Mouse (Mus musculus) cerebellum, adult 2 months (tissue): ENCODE data around the gene Mphosph9. TPM values are rescaled to one million over a fixed set of nuclear protein-coding genes. Genes with fewer than 3 reads are reported as not detected.

ENCODE experiments used
- DNase-seq, 2 experiments: peaks; one replicate each; pipeline ENCODE4 v3.0.0; 2021
- H3K27ac ChIP-seq: fragments of 200-500 bp; 2 replicates; pipeline ENCODE4 v1.5.1; 2012; ENCODE audit warnings: low read length, control low read depth, inconsistent platforms; ENCODE audit not compliant: insufficient read depth
- H3K27me3 ChIP-seq: fragments of 200-500 bp; 2 replicates; pipeline ENCODE4 v1.6.1; 2012; ENCODE audit warnings: inconsistent platforms, mild to moderate bottlenecking, low read length, moderate library complexity; ENCODE audit not compliant: control insufficient read depth, insufficient read depth
- H3K4me1 ChIP-seq: fragments of 200-500 bp; 2 replicates; pipeline ENCODE4 v1.6.1; 2011; ENCODE audit warnings: low read length; ENCODE audit not compliant: control insufficient read depth, insufficient read depth
- H3K4me3 ChIP-seq: fragments of 200-500 bp; replicated peaks from 2 replicates; pipeline ENCODE3; 2011; ENCODE audit warnings: mild to moderate bottlenecking, low read depth, low read length, control low read depth; ENCODE audit not compliant: insufficient read depth
- CTCF ChIP-seq: fragments of 200-500 bp; IDR thresholded peaks from 2 replicates; pipeline ENCODE4 v1.5.1; 2011; ENCODE audit warnings: low read depth, mild to moderate bottlenecking, control low read depth, low read length, moderate library complexity, borderline replicate concordance; ENCODE audit not compliant: insufficient read depth
- POLR2A ChIP-seq: fragments of 200-500 bp; IDR thresholded peaks from 2 replicates; pipeline ENCODE4 v1.6.1; 2011; ENCODE audit warnings: low read length, control low read depth, borderline replicate concordance; ENCODE audit not compliant: insufficient read depth
- WGBS: fragments of 180-500 bp; shearing (Covaris S2); methylation state at CpG from one replicate; pipeline ENCODE4 v1.1.7; 2018; 5-methylcytosine and 5-hydroxymethylcytosine counted together
- polyA plus RNA-seq: library from polyadenylated mRNA; depleted of rRNA; stranded (reverse); fragments of >200 nt; gene quantifications from 2 replicates; pipeline ENCODE4 v1.2.3, GENCODE M21; 2012

The Mphosph9 gene
- polyA plus RNA-seq, 1 experiment = 27.2 TPM

GRCm38 (mm10) chr5:124232360-124233143 is 95.2 kb downstream of the Mphosph9 start:
- Histone ChIP-seq H3K27me3 (no peaks in the 10 kb centered on the region), H3K27ac (no peak overlapping the region), H3K4me1 (peaks cover 25% of the 10 kb centered on the region), H3K4me3 (no peak overlapping the region)
- TF ChIP-seq CTCF (no peak), POLR2A (no peak)
- WGBS = 74% methylated on average over 18 of the region's 18 CpGs
- no peak for DNase-seq

GRCm38 (mm10) chr5:124230461-124230860 is 97.3 kb downstream of the Mphosph9 start:
- H3K4me3 ChIP-seq = no peak overlapping the region
- WGBS = 56% methylated on average over 9 of the region's 9 CpGs
- H3K4me1 ChIP-seq = peaks cover 16% of the 10 kb centered on the region
- H3K27me3 ChIP-seq = no peaks in the 10 kb centered on the region
- no peak overlapping the region for H3K27ac ChIP-seq
- no peak for TF ChIP-seq POLR2A
- no peak for TF ChIP-seq CTCF
- no peak for DNase-seq

- no peak for TF ChIP-seq CTCF
- no peak for TF ChIP-seq POLR2A
- 27% methylated on average over 6 of the region's 6 CpGs for WGBS
- H3K27ac ChIP-seq = no peak overlapping the region
Measured at GRCm38 (mm10) chr5:124227193-124227592, 100.6 kb downstream of the Mphosph9 start.

GRCm38 (mm10) chr5:124226494-124226893 is 101.3 kb downstream of the Mphosph9 start:
- Histone ChIP-seq H3K27me3 (no peaks in the 10 kb centered on the region), H3K27ac (no peak overlapping the region), H3K4me3 (no peak overlapping the region), H3K4me1 (peaks cover 9% of the 10 kb centered on the region)
- DNase-seq = no peak
- no peak for TF ChIP-seq CTCF
- no peak for TF ChIP-seq POLR2A
- 95% methylated on average over 4 of the region's 4 CpGs for WGBS

More at GRCm38 (mm10) chr5:124227193-124227592, 100.6 kb downstream of the Mphosph9 start:
- H3K4me1 ChIP-seq = peaks cover 5% of the 10 kb centered on the region
- H3K4me3 ChIP-seq = no peak overlapping the region
- DNase-seq = no peak
- H3K27me3 ChIP-seq = no peaks in the 10 kb centered on the region

GRCm38 (mm10) chr5:124225891-124226290 is 101.9 kb downstream of the Mphosph9 start:
- WGBS = 94% methylated on average over 7 of the region's 7 CpGs
- peaks cover 13% of the 10 kb centered on the region for H3K4me1 ChIP-seq
- DNase-seq = no peak
- no peaks in the 10 kb centered on the region for H3K27me3 ChIP-seq
- no peak overlapping the region for H3K27ac ChIP-seq
- H3K4me3 ChIP-seq = no peak overlapping the region
- TF ChIP-seq POLR2A (no peak), CTCF (no peak)

GRCm38 (mm10) chr5:124224321-124225092 is 103.3 kb downstream of the Mphosph9 start:
- H3K27me3 ChIP-seq = no peaks in the 10 kb centered on the region
- no peak for DNase-seq
- H3K27ac ChIP-seq = no peak overlapping the region
- 48% methylated on average over 16 of the region's 16 CpGs for WGBS
- H3K4me3 ChIP-seq = no peak overlapping the region
- peaks cover 15% of the 10 kb centered on the region for H3K4me1 ChIP-seq
- TF ChIP-seq POLR2A = no peak
- TF ChIP-seq CTCF = no peak

GRCm38 (mm10) chr5:124223574-124223973 is 104.2 kb downstream of the Mphosph9 start:
- TF ChIP-seq CTCF (no peak), POLR2A (no peak)
- no peak overlapping the region for H3K27ac ChIP-seq

GRCm38 (mm10) chr5:124222696-124223095 is 105.1 kb downstream of the Mphosph9 start:
- DNase-seq = no peak
- H3K27me3 ChIP-seq = no peaks in the 10 kb centered on the region

More at GRCm38 (mm10) chr5:124223574-124223973, 104.2 kb downstream of the Mphosph9 start:
- no peak for DNase-seq
- Histone ChIP-seq H3K27me3 (no peaks in the 10 kb centered on the region), H3K4me1 (peaks cover 19% of the 10 kb centered on the region), H3K4me3 (no peak overlapping the region)
- 97% methylated on average over 8 of the region's 8 CpGs for WGBS

More at GRCm38 (mm10) chr5:124222696-124223095, 105.1 kb downstream of the Mphosph9 start:
- TF ChIP-seq POLR2A (no peak), CTCF (no peak)
- WGBS = 91% methylated on average over 11 of the region's 11 CpGs
- Histone ChIP-seq H3K4me1 (peaks cover 28% of the 10 kb centered on the region), H3K27ac (no peak overlapping the region), H3K4me3 (no peak overlapping the region)
